Mouse (Mus musculus): Measurements from ENCODE around the gene Scd1.

DNA sequence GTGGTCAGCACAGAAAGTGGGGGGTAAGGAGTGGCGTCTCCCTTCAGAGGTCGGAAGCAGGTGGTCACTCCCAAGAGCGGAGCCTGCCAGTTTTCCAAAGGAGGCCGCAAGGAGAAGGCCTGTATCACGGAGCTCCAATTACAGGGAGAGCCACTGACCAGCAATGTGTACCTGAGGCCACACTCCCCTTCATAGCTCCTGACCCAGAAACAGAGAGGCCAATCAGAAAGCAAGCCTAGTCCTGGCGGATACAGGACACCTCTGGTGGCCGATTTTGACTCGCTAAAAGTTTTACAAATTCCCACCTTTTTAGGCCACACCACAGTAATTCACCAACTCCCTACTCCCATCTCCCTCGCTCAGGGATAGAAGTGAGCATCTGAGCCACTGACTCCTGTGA lies 10.9 kb upstream of the Scd1 start:
- no peak for TF ChIP-seq CTCF (IDR thresholded peaks at IDR 0.05; ENCODE audit: low read depth)
- TF ChIP-seq EP300 (optimal IDR thresholded peaks at IDR 0.05): no peak

Measured in stomach, postnatal 0 days (tissue).